Mouse (Mus musculus) CD4-positive, CD25-positive, alpha-beta regulatory T cell, adult 4 months (primary cell): Measurements from ENCODE around the gene Pcgf5. TPM values are rescaled to one million over a fixed set of nuclear protein-coding genes. Genes with fewer than 3 reads are reported as not detected.

Experiments used
- ATAC-seq: one replicate; pipeline ENCODE4 v1.8.0; 2017
- polyA plus RNA-seq, 2 experiments: library from polyadenylated mRNA; unstranded; fragments of 100-300 nt; shearing (Covaris generic); gene quantifications; one replicate each; pipeline ENCODE4 v1.2.1; 2017

Pcgf5 gene
- 10 to 100 TPM; 43.5 to 51.8 TPM for polyA plus RNA-seq

GRCm38 (mm10) chr19:36348161-36348800, at the start of gene Pcgf5:
Gene Pcgf5 (plus strand): TSS chr19:36348309.
- peak; percentile 38 for ATAC-seq

GRCm38 (mm10) chr19:36305542-36305941, 42.6 kb upstream of the Pcgf5 start:
- ATAC-seq: no peak

DNA sequence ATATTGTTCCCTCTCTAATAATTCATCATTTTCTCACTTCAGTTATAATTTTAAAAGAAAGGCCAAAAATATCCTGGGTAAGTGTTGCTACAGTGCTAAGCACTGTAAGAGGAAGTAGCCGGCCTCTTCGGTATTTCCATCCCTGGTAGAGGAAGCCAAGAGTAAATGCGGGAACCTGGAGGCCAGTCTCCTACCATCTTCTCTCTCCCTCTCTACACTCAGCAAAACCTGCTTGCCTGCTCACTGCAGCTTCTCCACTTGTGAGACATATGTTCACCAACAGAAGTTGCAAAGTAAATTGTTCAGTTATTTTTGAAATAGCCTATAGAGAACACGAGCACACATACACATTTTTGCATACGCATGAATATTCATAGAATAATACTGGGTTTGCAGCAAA, 34.1 kb upstream of the Pcgf5 start:
- no peak for ATAC-seq

GRCm38 (mm10) chr19:36319735-36320134, 28.4 kb upstream of the Pcgf5 start:
- ATAC-seq: no peak

DNA sequence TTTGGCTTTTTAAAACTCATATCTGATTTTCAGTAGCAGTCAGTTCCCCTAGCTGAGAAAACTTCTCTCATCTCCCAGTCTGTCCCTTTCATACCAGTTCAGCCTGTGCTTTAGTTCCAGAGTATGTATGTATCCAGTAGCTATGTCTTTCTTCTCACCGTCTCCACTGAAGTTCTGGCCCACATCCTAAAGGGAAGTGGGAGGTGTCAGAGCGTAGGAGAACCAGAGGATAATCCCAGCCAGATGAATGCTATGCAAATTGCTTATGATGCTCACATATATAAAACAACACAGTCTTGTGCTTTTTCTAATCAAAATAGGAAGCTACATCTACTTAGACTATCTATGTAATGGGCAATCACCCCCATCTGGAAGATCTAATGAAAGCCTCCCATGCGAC, 27.0 kb upstream of the Pcgf5 start:
- ATAC-seq: no peak

DNA sequence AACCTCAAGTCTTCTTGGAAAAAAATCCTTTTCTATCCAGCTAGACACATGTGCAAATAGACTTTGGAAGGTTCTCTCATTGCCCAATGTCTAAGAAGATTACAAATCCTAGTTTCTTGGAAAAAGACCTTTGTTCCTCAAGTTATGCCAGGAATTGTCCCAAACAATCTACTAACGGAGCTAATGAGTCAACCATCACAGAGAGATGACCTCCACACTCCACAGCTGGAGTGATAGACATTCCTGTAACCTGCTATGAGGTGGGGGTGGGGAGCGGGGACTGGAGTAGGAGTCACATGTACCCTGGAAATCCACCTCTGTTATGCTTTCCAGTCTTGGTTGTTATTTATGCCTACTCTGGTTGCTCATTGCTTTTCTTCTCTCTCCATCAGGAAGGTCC, 24.8 kb upstream of the Pcgf5 start:
- no peak for ATAC-seq

GRCm38 (mm10) chr19:36328678-36329077, 19.4 kb upstream of the Pcgf5 start:
- ATAC-seq: no peak

DNA sequence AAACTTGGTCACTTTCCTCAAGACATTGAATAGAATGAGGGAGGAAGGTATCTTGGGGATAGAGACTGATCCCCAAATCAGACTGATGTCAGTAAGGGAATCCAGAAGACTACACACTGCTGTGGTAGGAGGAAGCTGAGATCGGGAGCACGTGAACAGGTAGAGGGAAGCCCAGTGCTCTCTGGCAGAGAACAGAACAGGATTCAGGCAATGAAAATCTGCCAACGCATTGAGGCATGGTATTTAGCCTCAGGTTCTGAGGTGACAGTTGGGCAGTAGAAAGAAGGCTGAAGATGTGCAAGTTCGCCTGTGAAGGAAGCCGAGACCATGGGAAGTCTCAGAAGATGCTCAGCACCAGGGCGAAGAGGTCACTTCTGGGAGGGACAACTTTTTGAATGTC, 733 bp upstream of the Pcgf5 start:
- ATAC-seq: no peak

- ATAC-seq: no peak
Observed at GRCm38 (mm10) chr19:36347831-36348160, 313 bp upstream of the Pcgf5 start.

GRCm38 (mm10) chr19:36348801-36349486, 835 bp downstream of the Pcgf5 start:
- peak; percentile 57 for ATAC-seq

- no peak for ATAC-seq
Observed at GRCm38 (mm10) chr19:36349487-36349955, 1.4 kb downstream of the Pcgf5 start.

DNA sequence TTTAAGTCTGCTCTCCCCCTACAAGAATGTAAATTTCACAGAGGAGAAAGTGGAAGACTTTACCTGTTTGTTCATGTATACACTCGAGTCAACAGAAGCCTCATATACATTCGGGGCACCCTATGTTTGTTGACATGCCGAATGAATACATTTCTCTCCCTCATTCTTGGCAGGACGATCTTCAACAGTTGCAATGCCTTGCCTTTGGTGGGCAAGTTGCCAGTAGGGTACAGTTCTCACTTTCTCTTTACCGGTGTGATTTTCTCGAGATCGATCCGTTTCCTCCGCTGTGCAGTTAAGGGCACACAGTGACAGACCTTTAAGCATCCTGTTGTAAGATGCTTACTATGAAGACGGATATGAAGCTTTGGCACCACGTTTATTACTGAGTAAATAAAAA, 2.1 kb downstream of the Pcgf5 start:
- peak; percentile 50 for ATAC-seq

DNA sequence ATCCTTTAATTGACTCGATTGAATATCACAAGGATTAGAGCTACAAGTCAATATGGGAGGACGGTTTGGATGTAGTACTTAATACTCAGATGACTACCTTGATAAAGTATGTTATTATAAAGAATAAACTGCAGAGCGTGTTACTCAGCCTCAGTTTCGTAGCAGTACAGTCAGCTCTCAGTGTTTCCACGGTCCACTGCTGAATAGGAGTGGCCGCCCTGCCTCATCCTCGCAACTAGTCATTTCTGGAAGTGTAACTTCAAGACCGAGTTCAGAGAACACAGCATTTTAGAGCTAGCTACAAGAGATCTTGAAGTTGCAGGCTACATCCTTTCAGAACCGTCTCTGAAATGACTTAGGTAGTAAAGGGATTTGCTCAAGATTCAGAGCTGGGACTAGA, 2.8 kb downstream of the Pcgf5 start:
- ATAC-seq: no peak

DNA sequence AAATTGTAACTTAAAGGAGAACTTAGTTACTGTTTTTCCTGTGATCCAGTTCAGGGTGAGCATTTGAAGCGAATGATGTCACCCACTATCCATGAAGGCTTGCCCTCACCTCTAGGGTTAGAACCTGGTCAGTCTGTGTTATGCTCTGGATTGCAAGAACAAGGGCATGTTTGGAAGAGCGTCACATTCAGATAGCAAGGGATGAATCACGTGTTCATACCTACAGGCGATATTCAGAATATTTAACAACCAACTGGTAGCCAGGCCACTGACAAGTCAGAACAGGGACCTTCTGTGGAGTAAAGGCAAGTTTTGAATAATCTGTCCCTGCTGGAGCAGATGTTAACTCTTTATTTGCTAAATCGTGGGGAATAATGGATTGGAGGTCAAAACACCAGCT, 14.4 kb downstream of the Pcgf5 start:
- ATAC-seq: no peak

DNA sequence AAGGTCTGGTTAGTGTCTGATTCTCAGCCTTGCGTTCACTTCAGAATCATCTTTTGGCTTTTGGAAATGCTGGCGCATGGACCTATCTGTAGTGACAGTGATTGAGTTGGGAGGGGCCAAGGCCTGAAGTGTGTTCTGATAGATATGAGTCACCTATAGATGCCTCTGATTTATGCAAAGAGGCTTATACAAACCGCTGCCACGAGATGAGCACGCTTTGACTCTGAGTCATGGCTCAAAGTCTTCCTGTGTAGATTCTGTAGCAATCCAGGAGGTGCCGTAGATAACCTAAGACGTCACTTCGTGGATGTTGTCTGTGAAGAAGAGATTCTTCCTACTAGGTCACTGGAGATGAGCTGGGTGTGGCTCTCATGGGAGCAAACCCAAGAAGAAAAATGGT, 16.6 kb downstream of the Pcgf5 start:
- ATAC-seq: peak; percentile 79

- ATAC-seq: no peak
Observed at GRCm38 (mm10) chr19:36371478-36371877, 23.4 kb downstream of the Pcgf5 start.

DNA sequence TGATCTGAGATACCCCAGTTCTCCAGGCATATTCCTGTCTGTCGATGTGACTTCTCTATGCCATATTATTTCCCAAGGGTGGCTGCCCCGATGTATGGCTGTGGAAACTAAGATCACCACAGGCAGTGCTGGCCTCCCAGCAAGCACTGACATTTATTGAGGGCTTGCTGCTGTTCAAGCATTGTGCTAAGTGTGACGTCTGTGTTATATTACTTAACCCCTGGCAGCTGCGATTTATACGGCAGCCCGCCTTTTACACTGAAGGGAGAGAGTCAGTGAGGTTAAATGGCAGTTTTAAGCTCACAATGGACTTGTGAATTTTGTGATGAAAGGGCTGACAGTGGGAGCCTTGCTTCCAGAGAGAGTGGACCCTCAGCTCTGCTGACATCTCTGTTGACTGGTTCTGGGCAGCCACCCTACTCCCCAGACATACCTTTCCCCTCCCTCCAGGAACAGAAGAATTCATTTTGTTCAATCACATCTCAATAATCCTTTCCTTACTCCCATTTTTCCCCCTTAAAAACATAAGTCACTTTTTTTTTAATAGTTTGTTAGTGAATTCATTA, 25.0 kb downstream of the Pcgf5 start:
- no peak for ATAC-seq

GRCm38 (mm10) chr19:36375200-36375783, 27.2 kb downstream of the Pcgf5 start:
- peak; percentile 86 for ATAC-seq

DNA sequence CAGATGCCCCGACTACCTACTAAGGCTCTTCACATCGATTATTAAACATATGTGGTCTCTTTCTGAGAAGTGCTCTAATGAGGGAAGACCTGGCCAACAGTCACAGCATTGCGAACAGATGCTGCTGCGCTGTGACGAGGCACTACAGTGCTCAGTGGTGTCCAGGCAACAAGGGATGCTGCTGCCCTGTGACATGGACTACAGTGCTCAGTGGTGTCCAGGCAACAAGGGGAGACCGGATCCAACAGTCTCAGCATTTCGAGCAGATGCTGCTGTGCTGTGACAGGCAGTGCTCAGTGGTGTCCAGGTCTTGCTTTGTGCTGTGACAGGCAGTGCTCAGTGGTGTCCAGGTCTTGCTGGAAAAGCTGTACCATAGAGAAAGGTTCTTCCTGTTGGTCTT, 29.6 kb downstream of the Pcgf5 start:
- no peak for ATAC-seq

- ATAC-seq: no peak
Observed at GRCm38 (mm10) chr19:36378511-36379232, 30.6 kb downstream of the Pcgf5 start.

DNA sequence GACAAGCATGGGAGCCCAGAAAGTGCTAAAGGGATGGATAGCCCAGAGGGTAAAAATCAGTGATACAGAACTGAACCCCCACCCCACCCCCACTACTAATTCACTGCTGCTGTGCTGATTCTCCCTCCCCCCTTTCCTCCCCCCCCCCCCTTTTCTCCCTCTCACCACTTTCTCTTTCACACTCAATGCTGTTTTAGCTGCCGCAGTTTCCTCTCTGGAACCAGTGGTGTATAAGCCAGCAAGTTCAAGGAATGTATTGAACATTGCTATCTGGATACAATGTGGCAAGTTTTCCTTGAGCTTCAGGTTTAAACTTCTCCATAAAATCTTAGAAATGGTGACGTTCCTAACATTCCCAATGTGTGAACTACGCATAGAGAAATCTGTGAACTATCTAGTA, 34.8 kb downstream of the Pcgf5 start:
- peak; percentile 38 for ATAC-seq

GRCm38 (mm10) chr19:36383977-36384376, 35.9 kb downstream of the Pcgf5 start:
- peak; percentile 42 for ATAC-seq

GRCm38 (mm10) chr19:36384426-36384825, 36.3 kb downstream of the Pcgf5 start:
- ATAC-seq: peak; percentile 85
